Mouse (Mus musculus): ENCODE data around the gene Acp5. TPM values are rescaled to one million over a fixed set of nuclear protein-coding genes. Genes with fewer than 3 reads are reported as not detected.
"Not testable (repeated sequence)": the region's sequence is repeated elsewhere in the genome, so short reads cannot be mapped to it uniquely, and the experiment has no call there.

The Acp5 gene
- total and polyA plus RNA-seq, 3 experiments: 15.6 to 17.4 TPM; not detected in 1

DNA sequence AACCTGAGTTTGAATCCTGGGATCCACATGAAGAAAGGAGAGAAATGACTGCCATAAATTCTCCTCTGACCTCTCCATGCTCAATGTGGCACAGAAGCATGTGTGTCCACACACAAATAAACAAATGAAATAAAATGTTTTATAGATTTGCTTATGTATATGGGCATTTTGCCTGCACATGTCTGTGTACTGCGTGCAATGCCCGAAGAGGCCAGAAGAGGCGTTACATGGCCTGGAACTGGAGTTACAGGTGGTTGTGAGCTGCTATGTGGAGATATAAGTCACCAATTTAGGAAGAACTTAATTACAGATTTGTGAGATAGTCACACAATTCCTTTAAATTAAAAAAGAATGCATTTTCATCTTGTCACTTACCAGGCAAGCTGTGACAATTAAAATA is 18.3 kb upstream of the Acp5 start:
- Histone ChIP-seq H3K4me3 (ENCODE audit: control insufficient read depth in 1 of 2, insufficient read depth in 1 of 2, low read depth in 2 of 2, low read length in 2 of 2) (no peak overlapping the region), H3K79me2 (ENCODE audit: control insufficient read depth, insufficient read depth, low read length, poor library complexity) (peaks cover 8% of the 10 kb centered on the region), H3K9me3 (replicated peaks; ENCODE audit: insufficient read depth, low read length) (no peaks in the 10 kb centered on the region), H3K27ac (ENCODE audit: control insufficient read depth, low read depth, low read length) (no peak overlapping the region), H3K9ac (ENCODE audit: control insufficient read depth, low read depth, low read length, poor library complexity, severe bottlenecking) (no peak overlapping the region), H3K4me1 (ENCODE audit: control insufficient read depth in 1 of 2, insufficient read depth in 2 of 2, low read length in 2 of 2) (peaks cover 7 to 22% of the 10 kb centered on the region in 2 experiments), H3K36me3 (ENCODE audit: control insufficient read depth in 1 of 2, insufficient read depth in 2 of 2, low read length in 2 of 2) (peaks cover 0 to 10% of the 10 kb centered on the region in 2 experiments; a peak in 2 of 4 replicates), H3K27me3 (ENCODE audit: control insufficient read depth in 1 of 2, insufficient read depth in 2 of 2, low read length in 2 of 2) (no peaks in the 10 kb centered on the region)
- peak; percentile 78 for DNase-seq (ENCODE audit: low read depth, low spot score)
- TF ChIP-seq CTCF (IDR thresholded peaks at IDR 0.05 in 2 of 3, conservative IDR thresholded peaks at IDR 0.05 in 1 of 3; ENCODE audit: control insufficient read depth in 1 of 3, insufficient read depth in 1 of 3, low read depth in 2 of 3, low read length in 3 of 3, poor library complexity in 1 of 3, severe bottlenecking in 1 of 3): peak; percentile 44 to 81 (median 61)
- no peak for TF ChIP-seq CHD2 (IDR thresholded peaks at IDR 0.05; ENCODE audit: low read length)
- no peak for TF ChIP-seq USF2 (IDR thresholded peaks at IDR 0.05; ENCODE audit: borderline replicate concordance in 1 of 2, insufficient read depth in 1 of 2, low read depth in 1 of 2, low read length in 2 of 2)
- peak; percentile 25; the same call in 1 of the 2 replicates for TF ChIP-seq SMC3 (IDR thresholded peaks at IDR 0.05; ENCODE audit: low read depth, low read length)

DNA sequence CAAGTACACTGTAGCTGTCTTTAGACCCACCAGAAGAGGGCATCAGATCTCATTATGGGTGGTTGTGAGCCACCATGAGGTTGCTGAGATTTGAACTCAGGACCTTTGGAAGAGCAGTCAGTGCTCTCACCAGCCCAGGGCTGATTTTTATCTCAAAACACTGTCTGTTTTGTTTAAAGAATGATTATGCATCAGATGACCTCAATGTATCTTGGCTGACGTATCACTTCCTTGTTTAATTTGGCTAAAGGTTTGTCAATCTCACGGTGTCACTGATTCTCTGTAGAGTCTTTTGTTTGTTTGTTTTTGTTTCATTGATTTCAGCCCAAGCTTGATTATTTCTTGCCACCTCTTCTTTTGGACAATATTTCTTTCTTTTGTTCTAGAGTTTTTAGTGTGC is 15.4 kb upstream of the Acp5 start:
- Histone ChIP-seq H3K4me3 (ENCODE audit: control insufficient read depth in 1 of 2, insufficient read depth in 1 of 2, low read depth in 2 of 2, low read length in 2 of 2) (no peak overlapping the region), H3K27ac (ENCODE audit: control insufficient read depth, low read depth, low read length) (no peak overlapping the region), H3K4me1 (ENCODE audit: control insufficient read depth in 1 of 2, insufficient read depth in 2 of 2, low read length in 2 of 2) (peaks cover 4 to 17% of the 10 kb centered on the region in 2 experiments; a peak in 3 of 4 replicates), H3K27me3 (ENCODE audit: control insufficient read depth in 1 of 2, insufficient read depth in 2 of 2, low read length in 2 of 2) (no peaks in the 10 kb centered on the region), H3K79me2 (ENCODE audit: control insufficient read depth, insufficient read depth, low read length, poor library complexity) (no peaks in the 10 kb centered on the region), H3K9me3 (replicated peaks; ENCODE audit: insufficient read depth, low read length) (no peaks in the 10 kb centered on the region), H3K36me3 (ENCODE audit: control insufficient read depth in 1 of 2, insufficient read depth in 2 of 2, low read length in 2 of 2) (peaks cover 0 to 10% of the 10 kb centered on the region in 2 experiments; a peak in 2 of 4 replicates), H3K9ac (ENCODE audit: control insufficient read depth, low read depth, low read length, poor library complexity, severe bottlenecking) (no peak overlapping the region)
- DNase-seq (ENCODE audit: low read depth, low spot score): no peak
- TF ChIP-seq GATA1 (IDR thresholded peaks at IDR 0.05; ENCODE audit: low read depth, low read length) (peak; percentile 44; the same call in 1 of the 2 replicates), CHD1 (IDR thresholded peaks at IDR 0.05; ENCODE audit: low read depth, low read length) (no peak), JUND (IDR thresholded peaks at IDR 0.05; ENCODE audit: low read depth, low read length) (no peak), ZNF384 (IDR thresholded peaks at IDR 0.05; ENCODE audit: low read depth, low read length) (0 out of 2 replicates have a peak, but pooled peaks have one; percentile 77), RCOR1 (IDR thresholded peaks at IDR 0.05; ENCODE audit: low read depth, low read length) (peak; percentile 68), CTCF (IDR thresholded peaks at IDR 0.05 in 2 of 3, conservative IDR thresholded peaks at IDR 0.05 in 1 of 3; ENCODE audit: control insufficient read depth in 1 of 3, insufficient read depth in 1 of 3, low read depth in 2 of 3, low read length in 3 of 3, poor library complexity in 1 of 3, severe bottlenecking in 1 of 3) (peak; percentile 21 to 33 (median 22); a peak in 3 of 6 replicates), ETS1 (IDR thresholded peaks at IDR 0.05; ENCODE audit: low read depth, low read length) (peak; percentile 25; the same call in 1 of the 2 replicates), MAZ (IDR thresholded peaks at IDR 0.05; ENCODE audit: low read depth, low read length) (no peak)

DNA sequence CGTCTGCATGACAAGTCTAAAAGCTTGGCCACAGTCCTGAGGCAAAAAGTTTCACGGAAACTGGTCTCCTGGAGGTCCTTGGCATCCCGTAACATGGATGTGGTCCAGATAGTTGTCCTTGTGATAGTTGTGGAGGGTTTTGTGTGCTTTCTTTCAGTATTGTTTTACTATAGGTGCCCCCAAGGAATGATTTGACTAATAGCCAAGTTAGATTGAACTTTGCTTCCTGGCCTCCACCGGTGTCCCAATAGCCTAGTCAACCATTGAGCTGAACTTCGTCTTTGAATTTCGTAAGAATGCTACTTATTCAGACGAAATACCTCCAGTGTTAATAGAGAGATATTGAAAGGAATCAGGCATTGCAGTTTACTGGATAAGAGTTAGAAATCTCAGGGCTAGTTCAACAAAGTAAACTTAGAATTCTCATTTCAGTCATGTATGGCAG is 14.8 kb upstream of the Acp5 start:
- not testable (repeated sequence) for DNase-seq (ENCODE audit: low read depth, low spot score); H3K9me3 ChIP-seq (replicated peaks; ENCODE audit: insufficient read depth, low read length); H3K27ac ChIP-seq (ENCODE audit: control insufficient read depth, low read depth, low read length); H3K27me3 ChIP-seq (ENCODE audit: control insufficient read depth in 1 of 2, insufficient read depth in 2 of 2, low read length in 2 of 2); H3K79me2 ChIP-seq (ENCODE audit: control insufficient read depth, insufficient read depth, low read length, poor library complexity)
- H3K9ac ChIP-seq (ENCODE audit: control insufficient read depth, low read depth, low read length, poor library complexity, severe bottlenecking): peak overlapping the region; percentile 32; the same call in 1 of the 2 replicates
- TF ChIP-seq ZMIZ1 (IDR thresholded peaks at IDR 0.05; ENCODE audit: low read depth, low read length): peak; percentile 83; the same call in 1 of the 2 replicates
- TF ChIP-seq ETS1 (IDR thresholded peaks at IDR 0.05; ENCODE audit: low read depth, low read length): peak; percentile 39; the same call in 1 of the 2 replicates
- TF ChIP-seq POLR2AphosphoS2 (IDR thresholded peaks at IDR 0.05; ENCODE audit: low read length): peak; percentile 71
- TF ChIP-seq SIN3A (IDR thresholded peaks at IDR 0.05; ENCODE audit: low read length): peak; percentile 6; the same call in 1 of the 2 replicates
- peaks cover 0 to 10% of the 10 kb centered on the region in 2 experiments; a peak in 2 of 4 replicates for H3K36me3 ChIP-seq (ENCODE audit: control insufficient read depth in 1 of 2, insufficient read depth in 2 of 2, low read length in 2 of 2)
- H3K4me1 ChIP-seq (ENCODE audit: control insufficient read depth in 1 of 2, insufficient read depth in 2 of 2, low read length in 2 of 2): peaks cover 4 to 20% of the 10 kb centered on the region in 2 experiments; a peak in 3 of 4 replicates
- H3K4me3 ChIP-seq (ENCODE audit: control insufficient read depth in 1 of 2, insufficient read depth in 1 of 2, low read depth in 2 of 2, low read length in 2 of 2): peak overlapping the region; percentile 24 to 33; a peak in 3 of 4 replicates

Data from MEL (cell line).